Mouse (Mus musculus): ENCODE measurements at regions not wholly inside any gene's neighbourhood (a gene's known extent, or its start where the extent isn't known, plus 50 kb on each side); places are given as distances from the start of the nearest gene placed in this dataset.

- Histone ChIP-seq H3K27ac (ENCODE audit: low read length) (no peak overlapping the region), H3K4me2 (ENCODE audit: low read depth, low read length) (no peak overlapping the region), H3K9me3 (replicated peaks; ENCODE audit: control insufficient read depth, low read length) (no peaks in the 10 kb centered on the region), H3K4me3 (replicated peaks; ENCODE audit: low read length) (no peak overlapping the region), H3K36me3 (ENCODE audit: control insufficient read depth, insufficient read depth, low read length) (no peaks in the 10 kb centered on the region), H3K4me1 (ENCODE audit: control insufficient read depth, insufficient read depth, low read length) (peaks cover 5% of the 10 kb centered on the region), H3K9ac (ENCODE audit: low read length) (no peak overlapping the region), H3K27me3 (ENCODE audit: control insufficient read depth, insufficient read depth, low read length) (no peaks in the 10 kb centered on the region)
- no peak for ATAC-seq (ENCODE audit: insufficient read depth, low FRiP score)
- WGBS = 83% methylated on average over 2 of the region's 2 CpGs
Observed at GRCm38 (mm10) chr3:21484052-21484451, 592.4 kb upstream of the Tbl1xr1 start.

- Histone ChIP-seq H3K4me3 (replicated peaks; ENCODE audit: low read length) (no peak overlapping the region), H3K4me2 (ENCODE audit: low read depth, low read length) (no peak overlapping the region), H3K9me3 (replicated peaks; ENCODE audit: control insufficient read depth, low read length) (no peaks in the 10 kb centered on the region), H3K27me3 (ENCODE audit: control insufficient read depth, insufficient read depth, low read length) (no peaks in the 10 kb centered on the region), H3K27ac (ENCODE audit: low read length) (no peak overlapping the region), H3K4me1 (ENCODE audit: control insufficient read depth, insufficient read depth, low read length) (no peaks in the 10 kb centered on the region), H3K36me3 (ENCODE audit: control insufficient read depth, insufficient read depth, low read length) (no peaks in the 10 kb centered on the region), H3K9ac (ENCODE audit: low read length) (no peak overlapping the region)
- ATAC-seq (ENCODE audit: insufficient read depth, low FRiP score) = no peak
Observed at GRCm38 (mm10) chr3:21485454-21485853, 591.0 kb upstream of the Tbl1xr1 start.

GRCm38 (mm10) chr3:21489547-21489946 lies 586.9 kb upstream of the Tbl1xr1 start:
- no peaks in the 10 kb centered on the region for H3K27me3 ChIP-seq (ENCODE audit: control insufficient read depth, insufficient read depth, low read length)
- 85% methylated on average over 1 of the region's 1 CpGs for WGBS
- H3K36me3 ChIP-seq (ENCODE audit: control insufficient read depth, insufficient read depth, low read length) = no peaks in the 10 kb centered on the region
- no peak for ATAC-seq (ENCODE audit: insufficient read depth, low FRiP score)
- H3K4me1 ChIP-seq (ENCODE audit: control insufficient read depth, insufficient read depth, low read length) = no peaks in the 10 kb centered on the region
- no peak overlapping the region for H3K9ac ChIP-seq (ENCODE audit: low read length)
- no peaks in the 10 kb centered on the region for H3K9me3 ChIP-seq (replicated peaks; ENCODE audit: control insufficient read depth, low read length)
- H3K4me2 ChIP-seq (ENCODE audit: low read depth, low read length) = no peak overlapping the region
- no peak overlapping the region for H3K27ac ChIP-seq (ENCODE audit: low read length)
- no peak overlapping the region for H3K4me3 ChIP-seq (replicated peaks; ENCODE audit: low read length)

- Histone ChIP-seq H3K4me1 (ENCODE audit: control insufficient read depth, insufficient read depth, low read length) (no peaks in the 10 kb centered on the region), H3K9me3 (replicated peaks; ENCODE audit: control insufficient read depth, low read length) (no peaks in the 10 kb centered on the region), H3K9ac (ENCODE audit: low read length) (no peak overlapping the region), H3K27ac (ENCODE audit: low read length) (no peak overlapping the region), H3K4me2 (ENCODE audit: low read depth, low read length) (no peak overlapping the region), H3K27me3 (ENCODE audit: control insufficient read depth, insufficient read depth, low read length) (no peaks in the 10 kb centered on the region), H3K4me3 (replicated peaks; ENCODE audit: low read length) (no peak overlapping the region), H3K36me3 (ENCODE audit: control insufficient read depth, insufficient read depth, low read length) (no peaks in the 10 kb centered on the region)
- ATAC-seq (ENCODE audit: insufficient read depth, low FRiP score) = no peak
- 58% methylated on average over 3 of the region's 3 CpGs for WGBS
Observed at GRCm38 (mm10) chr3:21492413-21492812, 584.0 kb upstream of the Tbl1xr1 start.

- no peaks in the 10 kb centered on the region for H3K36me3 ChIP-seq (ENCODE audit: control insufficient read depth, insufficient read depth, low read length)
- ATAC-seq (ENCODE audit: insufficient read depth, low FRiP score) = no peak
- H3K4me1 ChIP-seq (ENCODE audit: control insufficient read depth, insufficient read depth, low read length) = no peaks in the 10 kb centered on the region
- 60% methylated on average over 6 of the region's 6 CpGs for WGBS
- no peak overlapping the region for H3K4me2 ChIP-seq (ENCODE audit: low read depth, low read length)
- no peaks in the 10 kb centered on the region for H3K9me3 ChIP-seq (replicated peaks; ENCODE audit: control insufficient read depth, low read length)
- no peak overlapping the region for H3K4me3 ChIP-seq (replicated peaks; ENCODE audit: low read length)
- no peaks in the 10 kb centered on the region for H3K27me3 ChIP-seq (ENCODE audit: control insufficient read depth, insufficient read depth, low read length)
- H3K27ac ChIP-seq (ENCODE audit: low read length) = no peak overlapping the region
- no peak overlapping the region for H3K9ac ChIP-seq (ENCODE audit: low read length)
Observed at GRCm38 (mm10) chr3:21493384-21493783, 583.1 kb upstream of the Tbl1xr1 start.

GRCm38 (mm10) chr3:21494904-21495303 lies 581.5 kb upstream of the Tbl1xr1 start:
- no peak overlapping the region for H3K4me2 ChIP-seq (ENCODE audit: low read depth, low read length)
- no peaks in the 10 kb centered on the region for H3K9me3 ChIP-seq (replicated peaks; ENCODE audit: control insufficient read depth, low read length)
- no peaks in the 10 kb centered on the region for H3K27me3 ChIP-seq (ENCODE audit: control insufficient read depth, insufficient read depth, low read length)
- no peak for ATAC-seq (ENCODE audit: insufficient read depth, low FRiP score)
- 69% methylated on average over 3 of the region's 3 CpGs for WGBS
- no peak overlapping the region for H3K27ac ChIP-seq (ENCODE audit: low read length)
- H3K9ac ChIP-seq (ENCODE audit: low read length) = no peak overlapping the region
- no peaks in the 10 kb centered on the region for H3K4me1 ChIP-seq (ENCODE audit: control insufficient read depth, insufficient read depth, low read length)
- no peaks in the 10 kb centered on the region for H3K36me3 ChIP-seq (ENCODE audit: control insufficient read depth, insufficient read depth, low read length)
- H3K4me3 ChIP-seq (replicated peaks; ENCODE audit: low read length) = no peak overlapping the region

- no peaks in the 10 kb centered on the region for H3K4me1 ChIP-seq (ENCODE audit: control insufficient read depth, insufficient read depth, low read length)
- no peaks in the 10 kb centered on the region for H3K27me3 ChIP-seq (ENCODE audit: control insufficient read depth, insufficient read depth, low read length)
- ATAC-seq (ENCODE audit: insufficient read depth, low FRiP score) = no peak
- WGBS = 60% methylated on average over 5 of the region's 5 CpGs
- no peaks in the 10 kb centered on the region for H3K9me3 ChIP-seq (replicated peaks; ENCODE audit: control insufficient read depth, low read length)
- no peaks in the 10 kb centered on the region for H3K36me3 ChIP-seq (ENCODE audit: control insufficient read depth, insufficient read depth, low read length)
- no peak overlapping the region for H3K4me3 ChIP-seq (replicated peaks; ENCODE audit: low read length)
- no peak overlapping the region for H3K4me2 ChIP-seq (ENCODE audit: low read depth, low read length)
- H3K9ac ChIP-seq (ENCODE audit: low read length) = no peak overlapping the region
- no peak overlapping the region for H3K27ac ChIP-seq (ENCODE audit: low read length)
Observed at GRCm38 (mm10) chr3:21495651-21496050, 580.8 kb upstream of the Tbl1xr1 start.

GRCm38 (mm10) chr3:21496166-21496565 lies 580.3 kb upstream of the Tbl1xr1 start:
- no peaks in the 10 kb centered on the region for H3K4me1 ChIP-seq (ENCODE audit: control insufficient read depth, insufficient read depth, low read length)
- no peak overlapping the region for H3K4me3 ChIP-seq (replicated peaks; ENCODE audit: low read length)
- H3K9ac ChIP-seq (ENCODE audit: low read length) = no peak overlapping the region
- no peaks in the 10 kb centered on the region for H3K27me3 ChIP-seq (ENCODE audit: control insufficient read depth, insufficient read depth, low read length)
- WGBS = 90% methylated on average over 2 of the region's 2 CpGs
- H3K36me3 ChIP-seq (ENCODE audit: control insufficient read depth, insufficient read depth, low read length) = no peaks in the 10 kb centered on the region
- no peak for ATAC-seq (ENCODE audit: insufficient read depth, low FRiP score)
- no peaks in the 10 kb centered on the region for H3K9me3 ChIP-seq (replicated peaks; ENCODE audit: control insufficient read depth, low read length)
- H3K4me2 ChIP-seq (ENCODE audit: low read depth, low read length) = no peak overlapping the region
- no peak overlapping the region for H3K27ac ChIP-seq (ENCODE audit: low read length)

- no peak overlapping the region for H3K4me2 ChIP-seq (ENCODE audit: low read depth, low read length)
- WGBS = 30% methylated on average over 1 of the region's 1 CpGs
- H3K9ac ChIP-seq (ENCODE audit: low read length) = no peak overlapping the region
- no peak for ATAC-seq (ENCODE audit: insufficient read depth, low FRiP score)
- H3K27ac ChIP-seq (ENCODE audit: low read length) = no peak overlapping the region
- H3K27me3 ChIP-seq (ENCODE audit: control insufficient read depth, insufficient read depth, low read length) = no peaks in the 10 kb centered on the region
- no peak overlapping the region for H3K4me3 ChIP-seq (replicated peaks; ENCODE audit: low read length)
- H3K36me3 ChIP-seq (ENCODE audit: control insufficient read depth, insufficient read depth, low read length) = no peaks in the 10 kb centered on the region
- no peaks in the 10 kb centered on the region for H3K4me1 ChIP-seq (ENCODE audit: control insufficient read depth, insufficient read depth, low read length)
- no peaks in the 10 kb centered on the region for H3K9me3 ChIP-seq (replicated peaks; ENCODE audit: control insufficient read depth, low read length)
Observed at GRCm38 (mm10) chr3:21497011-21497410, 579.4 kb upstream of the Tbl1xr1 start.

GRCm38 (mm10) chr3:21507655-21508054 lies 568.8 kb upstream of the Tbl1xr1 start:
- Histone ChIP-seq H3K27me3 (ENCODE audit: control insufficient read depth, insufficient read depth, low read length) (no peaks in the 10 kb centered on the region), H3K27ac (ENCODE audit: low read length) (no peak overlapping the region), H3K4me1 (ENCODE audit: control insufficient read depth, insufficient read depth, low read length) (no peaks in the 10 kb centered on the region), H3K9ac (ENCODE audit: low read length) (no peak overlapping the region), H3K4me2 (ENCODE audit: low read depth, low read length) (no peak overlapping the region), H3K4me3 (replicated peaks; ENCODE audit: low read length) (no peak overlapping the region), H3K9me3 (replicated peaks; ENCODE audit: control insufficient read depth, low read length) (peaks cover 20% of the 10 kb centered on the region), H3K36me3 (ENCODE audit: control insufficient read depth, insufficient read depth, low read length) (no peaks in the 10 kb centered on the region)
- WGBS = 98% methylated on average over 2 of the region's 2 CpGs
- no peak for ATAC-seq (ENCODE audit: insufficient read depth, low FRiP score)

Measured in stomach, embryonic 16.5 days (tissue).